Mouse (Mus musculus) embryonic facial prominence, embryonic 14.5 days (tissue): ENCODE measurements around the gene Ahsg. TPM values are rescaled to one million over a fixed set of nuclear protein-coding genes. Genes with fewer than 3 reads are reported as not detected.
A peak's percentile ranks its signal among the peaks of the same experiment; 100 is the strongest.

ENCODE experiments used
- ATAC-seq: fragments of 200-750 bp; cut with Nextera tagmentation; 2 replicates; pipeline ENCODE4 v1.8.0; 2017; ENCODE audit warnings: low read depth, moderate number of reproducible peaks, moderate TSS enrichment
- DNase-seq: peaks from one replicate; pipeline ENCODE4 v3.0.0-alpha.2; 2015; ENCODE audit warnings: low spot score
- H3K27ac ChIP-seq: fragments of 300-500 bp; sonication (generic); replicated peaks from 2 replicates; pipeline ENCODE4 v1.5.1; 2014; ENCODE audit warnings: low read depth, mild to moderate bottlenecking, low read length, moderate library complexity
- H3K27me3 ChIP-seq: fragments of 300-500 bp; sonication (generic); replicated peaks from 2 replicates; pipeline ENCODE4 v1.6.1; 2014; ENCODE audit warnings: low read length; ENCODE audit not compliant: control insufficient read depth, insufficient read depth
- H3K36me3 ChIP-seq: fragments of 300-500 bp; sonication (generic); 2 replicates; pipeline ENCODE4 v1.6.1; 2014; ENCODE audit warnings: low read length, mixed read lengths; ENCODE audit not compliant: control insufficient read depth, insufficient read depth
- H3K4me1 ChIP-seq: fragments of 300-500 bp; sonication (generic); 2 replicates; pipeline ENCODE4 v1.6.1; 2014; ENCODE audit warnings: antibody characterized with exemption, low read length; ENCODE audit not compliant: control insufficient read depth, insufficient read depth
- H3K4me2 ChIP-seq: fragments of 300-500 bp; sonication (generic); 2 replicates; pipeline ENCODE4 v1.6.1; 2014; ENCODE audit warnings: low read depth, mild to moderate bottlenecking, low read length, moderate library complexity, mixed read lengths
- H3K4me3 ChIP-seq: fragments of 300-500 bp; sonication (generic); 2 replicates; pipeline ENCODE4 v1.5.1; 2014; ENCODE audit warnings: low read depth, mild to moderate bottlenecking, low read length
- H3K9ac ChIP-seq: fragments of 300-500 bp; sonication (generic); 2 replicates; pipeline ENCODE4 v1.6.1; 2014; ENCODE audit warnings: low read depth, mild to moderate bottlenecking, low read length, moderate library complexity, mixed read lengths
- H3K9me3 ChIP-seq: fragments of 300-500 bp; sonication (generic); 2 replicates; pipeline ENCODE4 v1.6.1; 2016; ENCODE audit warnings: low read length; ENCODE audit not compliant: control insufficient read depth
- WGBS: fragments of 180-500 bp; shearing (Covaris S2); extraction: QIAGEN DNeasy Blood & Tissue Kit; methylation state at CpG from one replicate; pipeline ENCODE4 v1.1.7; 2014; 5-methylcytosine and 5-hydroxymethylcytosine counted together
- polyA plus RNA-seq: library from polyadenylated mRNA; unstranded; fragments of >200 nt; fragmentation: Nextera tagmentation; extraction: Ambion mirVana; gene quantifications from 2 replicates; pipeline ENCODE4 v1.2.1, GENCODE M21; 2014

The Ahsg gene
- polyA plus RNA-seq, 1 experiment from 2014 or later = not detected

DNA sequence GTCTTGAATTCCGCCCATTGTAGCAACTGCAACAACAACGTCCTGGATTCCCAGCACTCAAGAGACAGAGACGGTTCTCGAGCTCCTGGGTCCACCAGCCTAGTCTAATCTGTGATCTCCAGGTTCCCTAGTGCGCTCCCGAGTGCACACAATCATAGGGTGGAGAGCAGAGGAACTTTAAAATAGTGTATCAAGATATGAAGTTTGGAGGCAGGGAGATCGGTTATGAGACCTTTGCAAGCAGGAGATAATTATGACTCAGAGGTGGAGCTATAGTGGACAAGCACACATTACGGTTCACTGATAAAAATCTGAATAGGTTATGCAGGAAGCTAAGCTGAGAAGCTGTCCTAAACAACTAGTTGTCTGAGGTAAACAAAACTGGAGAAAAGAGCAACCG lies 34.3 kb upstream of the Ahsg start:
- H3K4me1 ChIP-seq = peaks cover 11% of the 10 kb centered on the region
- H3K27ac ChIP-seq = peak overlapping the region; percentile 69; the same call in 1 of the 2 replicates
- peak overlapping the region; percentile 76 for H3K4me2 ChIP-seq
- 0 out of 2 replicates have a peak, but pooled peaks cover 5% of the 10 kb centered on the region for H3K36me3 ChIP-seq
- H3K9me3 ChIP-seq = no peaks in the 10 kb centered on the region
- peak overlapping the region; percentile 72 for H3K9ac ChIP-seq
- DNase-seq (no peak), ATAC-seq (no peak)
- WGBS = 11% methylated on average over 9 of the region's 9 CpGs
- H3K4me3 ChIP-seq = peak overlapping the region; percentile 84
- H3K27me3 ChIP-seq = no peaks in the 10 kb centered on the region

GRCm38 (mm10) chr16:22857431-22858113 lies 33.5 kb upstream of the Ahsg start, which contains the start of the genes Tbccd1 and Dnajb11:
Gene Tbccd1 (minus strand): TSS chr16:22857669.
Gene Dnajb11 (plus strand): TSS chr16:22857845.
- Histone ChIP-seq H3K9ac (peak within 1 kb of the TSS; percentile 82), H3K9me3 (no peaks in the 10 kb centered on the region), H3K4me1 (peaks cover 11% of the 10 kb centered on the region), H3K36me3 (peaks cover 9% of the 10 kb centered on the region; the same call in 1 of the 2 replicates), H3K27me3 (no peaks in the 10 kb centered on the region), H3K4me3 (peak within 1 kb of the TSS; percentile 84), H3K27ac (peak within 1 kb of the TSS; percentile 69; the same call in 1 of the 2 replicates), H3K4me2 (peak within 1 kb of the TSS; percentile 85)
- ATAC-seq (peak; percentile 100), DNase-seq (peak; percentile 100)
- WGBS = under 1% methylated on average over 57 of the region's 62 CpGs

GRCm38 (mm10) chr16:22872397-22872796 lies 18.7 kb upstream of the Ahsg start:
- no peaks in the 10 kb centered on the region for H3K4me1 ChIP-seq
- H3K4me3 ChIP-seq = no peak overlapping the region
- no peak for DNase-seq
- no peaks in the 10 kb centered on the region for H3K9me3 ChIP-seq
- ATAC-seq = no peak
- H3K9ac ChIP-seq = no peak overlapping the region
- no peaks in the 10 kb centered on the region for H3K27me3 ChIP-seq
- WGBS = 92% methylated on average over 8 of the region's 8 CpGs
- peaks cover 61% of the 10 kb centered on the region for H3K36me3 ChIP-seq
- no peak overlapping the region for H3K4me2 ChIP-seq
- H3K27ac ChIP-seq = no peak overlapping the region

GRCm38 (mm10) chr16:22873369-22873768 lies 17.7 kb upstream of the Ahsg start:
- H3K4me3 ChIP-seq = no peak overlapping the region
- no peak for ATAC-seq
- no peaks in the 10 kb centered on the region for H3K4me1 ChIP-seq
- no peak overlapping the region for H3K27ac ChIP-seq
- WGBS = 60% methylated on average over 4 of the region's 4 CpGs
- H3K27me3 ChIP-seq = no peaks in the 10 kb centered on the region
- no peak for DNase-seq
- H3K9me3 ChIP-seq = no peaks in the 10 kb centered on the region
- H3K9ac ChIP-seq = no peak overlapping the region
- no peak overlapping the region for H3K4me2 ChIP-seq
- H3K36me3 ChIP-seq = peaks cover 52% of the 10 kb centered on the region

GRCm38 (mm10) chr16:22876218-22877043 lies 14.6 kb upstream of the Ahsg start:
- peaks cover 22% of the 10 kb centered on the region for H3K36me3 ChIP-seq
- ATAC-seq = no peak
- peaks cover 9% of the 10 kb centered on the region for H3K4me1 ChIP-seq
- DNase-seq = peak; percentile 30
- H3K9ac ChIP-seq = no peak overlapping the region
- 28% methylated on average over 9 of the region's 9 CpGs for WGBS
- H3K9me3 ChIP-seq = no peaks in the 10 kb centered on the region
- no peak overlapping the region; the same call in 1 of the 2 replicates for H3K4me2 ChIP-seq
- H3K27me3 ChIP-seq = no peaks in the 10 kb centered on the region
- no peak overlapping the region for H3K27ac ChIP-seq
- H3K4me3 ChIP-seq = no peak overlapping the region

DNA sequence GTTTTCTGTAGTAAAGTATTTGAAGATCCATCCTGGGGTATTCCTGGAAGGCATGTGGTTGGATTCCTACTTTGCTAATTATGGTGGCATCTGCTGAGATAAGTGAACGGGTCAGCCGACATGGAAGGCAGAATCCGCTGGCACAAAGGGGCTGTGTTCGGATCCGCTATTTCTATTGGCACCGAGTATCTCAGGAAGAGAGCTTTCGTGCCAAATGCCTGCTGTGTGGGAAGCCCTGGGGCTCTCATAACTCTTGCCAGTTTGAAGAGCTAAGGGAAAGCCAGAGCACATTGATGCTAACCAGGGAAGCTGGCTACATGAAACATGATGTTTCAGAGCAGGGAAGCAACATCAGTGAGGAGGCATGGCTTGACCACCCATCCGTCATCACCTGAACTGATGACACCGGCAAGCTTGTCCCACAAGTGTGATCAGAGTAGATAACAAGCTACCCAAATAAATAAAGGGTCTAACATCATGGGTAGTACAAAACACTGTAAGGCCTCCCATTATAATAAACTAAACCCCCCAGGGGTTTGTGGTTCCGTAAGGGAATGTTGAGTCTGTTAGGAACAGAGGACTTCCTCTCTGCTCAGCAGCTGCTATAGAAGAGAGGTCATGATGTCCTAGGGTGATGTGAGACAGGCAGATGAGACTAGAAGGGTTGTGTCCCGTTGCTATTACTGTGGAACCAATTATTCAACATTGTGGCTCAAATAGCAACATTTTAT lies 13.3 kb upstream of the Ahsg start:
- peak; percentile 19 for DNase-seq
- no peaks in the 10 kb centered on the region for H3K9me3 ChIP-seq
- ATAC-seq = no peak
- no peak overlapping the region for H3K4me2 ChIP-seq
- no peak overlapping the region for H3K27ac ChIP-seq
- no peak overlapping the region for H3K9ac ChIP-seq
- peaks cover 8% of the 10 kb centered on the region; the same call in 1 of the 2 replicates for H3K36me3 ChIP-seq
- no peaks in the 10 kb centered on the region for H3K27me3 ChIP-seq
- H3K4me3 ChIP-seq = no peak overlapping the region
- H3K4me1 ChIP-seq = peaks cover 9% of the 10 kb centered on the region
- 60% methylated on average over 11 of the region's 11 CpGs for WGBS

GRCm38 (mm10) chr16:22878716-22879115 lies 12.4 kb upstream of the Ahsg start:
- Histone ChIP-seq H3K36me3 (no peaks in the 10 kb centered on the region), H3K27ac (no peak overlapping the region), H3K4me2 (no peak overlapping the region), H3K4me1 (peaks cover 9% of the 10 kb centered on the region), H3K27me3 (no peaks in the 10 kb centered on the region), H3K9me3 (no peaks in the 10 kb centered on the region), H3K9ac (no peak overlapping the region), H3K4me3 (no peak overlapping the region)
- no peak for ATAC-seq
- 81% methylated on average over 7 of the region's 7 CpGs for WGBS
- no peak for DNase-seq

DNA sequence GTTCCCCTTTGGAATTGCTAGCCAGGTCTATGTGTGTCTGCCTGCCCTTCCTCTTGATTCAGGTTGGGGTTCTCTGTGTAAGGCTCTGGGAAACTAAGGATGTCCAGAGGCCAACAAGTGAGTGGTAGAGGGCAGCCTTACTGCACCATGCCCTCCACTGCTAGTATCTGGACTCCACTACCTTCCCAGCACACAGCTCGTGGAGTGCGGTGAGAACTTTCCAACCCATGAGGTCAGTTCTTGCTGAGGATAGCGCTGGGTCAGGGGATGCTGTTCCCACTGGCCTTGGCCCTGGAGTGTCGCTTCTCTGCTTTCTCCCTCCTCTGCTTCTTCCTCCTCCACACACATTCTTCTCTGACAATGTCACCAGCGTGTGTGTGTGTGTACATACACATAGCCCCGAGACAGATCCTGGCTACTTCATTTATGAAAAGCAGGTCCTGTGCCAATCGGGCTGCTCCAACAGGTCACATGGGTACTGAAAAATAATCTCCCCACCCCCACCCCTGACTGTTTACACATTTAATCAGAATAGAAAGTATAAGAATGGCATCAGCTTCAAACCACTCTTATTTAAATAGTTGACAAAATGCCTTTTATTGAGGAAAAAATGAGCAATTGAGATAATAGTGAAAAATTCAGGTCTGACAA lies 11.0 kb upstream of the Ahsg start:
- Histone ChIP-seq H3K27ac (no peak overlapping the region), H3K9ac (no peak overlapping the region), H3K9me3 (no peaks in the 10 kb centered on the region), H3K36me3 (no peaks in the 10 kb centered on the region), H3K4me3 (no peak overlapping the region), H3K27me3 (no peaks in the 10 kb centered on the region), H3K4me1 (peaks cover 9% of the 10 kb centered on the region), H3K4me2 (no peak overlapping the region)
- ATAC-seq (no peak), DNase-seq (no peak)
- WGBS = 48% methylated on average over 7 of the region's 7 CpGs
